Mouse (Mus musculus) left cerebral cortex, postnatal 10 days (tissue): ENCODE measurements at regions not wholly inside any gene's neighbourhood (a gene's known extent, or its start where the extent isn't known, plus 50 kb on each side); places are given as distances from the start of the nearest gene placed in this dataset.

Experiments used
- DNase-seq, 2 experiments: peaks; one replicate each; pipeline ENCODE4 v3.0.0; 2021 to 2022; ENCODE audit warnings: low spot score in 2 of 2, mixed read lengths in 1 of 2; ENCODE audit errors: extremely low spot score in 1 of 2
- intact Hi-C: fragments of 180-260 bp; cut with DNase I; formaldehyde crosslinking; loops from one replicate; pipeline ENCODE4 v1.15.1; 2025

DNA sequence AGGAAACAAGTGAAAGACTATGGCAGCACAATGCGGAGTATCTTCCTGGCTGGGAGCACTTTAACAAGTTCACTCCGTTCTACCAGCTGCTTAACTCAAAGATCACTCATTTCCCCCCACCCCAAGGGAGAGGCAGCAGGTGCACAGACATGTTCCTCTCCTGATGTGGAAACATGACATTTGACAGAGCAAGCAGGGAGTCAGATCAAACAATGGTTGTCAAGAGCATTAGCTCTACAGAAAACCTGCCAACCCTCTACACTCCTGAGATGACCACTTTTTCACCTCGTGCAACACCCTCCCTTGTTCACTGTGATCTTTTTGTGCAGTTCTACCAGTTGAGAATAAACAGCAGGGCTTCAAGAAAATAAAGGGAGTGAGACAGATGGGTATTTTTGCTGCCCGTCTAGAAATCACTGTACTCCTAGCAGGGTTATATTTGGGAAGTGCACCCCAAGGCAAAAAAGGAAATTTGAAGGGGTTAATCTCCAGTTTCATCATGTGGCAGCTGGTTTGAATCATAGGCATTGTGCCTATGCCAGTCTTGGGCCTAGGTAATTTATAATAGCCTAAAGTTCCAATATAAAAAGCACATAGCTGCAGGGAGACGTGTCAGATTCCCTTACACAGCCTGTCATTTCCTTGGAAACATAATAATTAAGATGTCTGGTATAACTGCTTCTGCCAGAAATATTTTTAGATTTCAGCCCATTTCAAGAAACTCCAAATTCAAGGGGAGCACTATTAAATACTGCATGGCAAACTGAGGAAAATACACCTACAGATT, 210.5 kb upstream of the Epha6 start:
- intact Hi-C loops, result no loop called here
- DNase-seq, result peak in 1 of 2 experiments; percentile 1

DNA sequence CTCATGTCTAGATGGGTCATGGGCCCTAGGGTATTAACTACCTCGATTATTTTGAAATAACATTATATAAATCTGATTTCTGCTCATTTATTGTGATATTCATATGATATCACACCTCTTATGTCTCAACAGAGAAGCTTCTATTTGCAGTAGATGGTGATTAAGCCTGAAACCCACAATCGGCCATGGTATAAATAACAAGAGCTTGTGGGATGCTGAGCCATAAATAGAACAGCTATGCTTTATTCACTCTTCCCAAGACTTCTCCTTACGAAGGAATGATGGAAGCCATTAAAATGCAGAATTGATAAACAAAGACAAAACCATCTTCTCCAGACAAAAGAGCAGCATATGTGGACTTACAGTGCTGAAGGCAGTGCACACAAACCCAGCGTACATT, 195.4 kb upstream of the Epha6 start:
- intact Hi-C loops, result no loop called here
- DNase-seq, result no peak
